Mouse (Mus musculus): ENCODE measurements around the gene Hsf5.

Gene Hsf5

DNA sequence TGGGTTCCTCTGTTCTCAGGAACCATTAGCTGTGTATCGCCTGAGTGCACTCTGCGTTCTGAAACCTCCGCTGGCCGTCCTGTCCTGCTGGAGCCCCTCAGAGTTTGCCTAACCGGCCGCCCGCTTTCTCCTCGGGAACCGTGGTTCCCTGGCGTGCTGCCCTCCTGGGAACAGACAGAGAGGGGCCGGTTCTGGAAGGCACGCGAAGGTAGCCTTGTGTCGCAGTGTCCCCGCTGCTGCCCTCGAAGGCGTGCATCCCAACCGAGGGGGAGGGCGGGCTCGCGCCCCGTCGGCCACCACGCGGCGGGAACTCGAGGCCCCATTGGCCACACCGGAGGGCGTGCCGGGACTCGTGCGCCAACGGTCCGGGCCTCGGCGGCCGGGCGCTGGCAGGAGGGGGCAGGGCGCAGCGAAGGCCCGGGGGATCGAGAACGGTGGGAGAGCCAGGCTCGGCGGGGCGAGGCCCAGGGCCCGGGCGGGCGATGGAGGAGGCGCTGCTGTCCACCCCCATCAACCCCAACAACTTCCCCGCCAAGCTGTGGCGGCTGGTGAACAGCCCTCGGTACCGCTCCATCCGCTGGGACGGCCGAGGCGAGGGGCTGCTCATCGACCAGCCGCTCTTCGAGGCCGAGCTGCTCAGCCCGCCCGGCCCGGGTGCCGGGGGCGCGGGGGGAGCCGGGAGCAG is at the start of gene Hsf5:
Gene Hsf5 (plus strand): TSS at position 375 of the 685 bp plus-strand sequence.
- DNase-seq (ENCODE audit: low read depth in 2 of 2, low spot score in 2 of 2): no peak

DNA sequence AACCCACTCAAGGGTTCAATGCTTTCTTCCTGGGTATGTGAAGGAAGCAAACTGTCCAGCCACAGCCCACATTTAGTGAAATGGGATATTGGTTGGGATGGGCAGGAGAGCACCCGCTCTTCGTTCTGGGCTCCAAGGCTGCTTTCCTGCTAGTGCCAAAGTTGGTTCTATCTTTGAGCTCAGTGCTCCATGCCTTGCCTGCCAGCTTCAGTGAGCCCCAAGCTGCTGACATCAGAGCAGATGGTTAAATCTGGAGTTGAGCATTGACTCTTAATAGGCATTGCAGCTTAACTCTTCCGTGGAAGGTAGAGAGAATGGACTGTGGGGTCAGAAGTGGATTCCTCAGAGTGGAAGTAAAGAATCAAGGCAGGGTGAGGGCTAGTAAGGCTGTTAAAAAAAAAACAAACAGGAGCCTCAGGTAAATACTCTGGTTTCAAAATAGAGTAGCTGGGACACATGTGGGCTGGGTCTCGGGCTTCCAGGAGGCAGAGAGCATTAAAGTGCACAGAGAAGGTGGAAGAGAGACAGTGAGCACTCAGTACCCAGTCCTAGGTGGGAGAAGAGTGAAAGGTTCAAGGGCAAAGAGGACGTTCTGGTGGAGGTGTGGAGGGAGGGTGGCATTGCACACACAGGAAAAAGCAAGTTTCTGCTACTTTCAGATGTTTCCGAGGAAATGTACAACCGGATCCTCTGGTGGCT is 48.6 kb upstream of the Hsf5 start, which contains the start of gene Sept4:
Gene Sept4 (plus strand): TSS at position 649 of the 699 bp plus-strand sequence.
- no peak for DNase-seq (ENCODE audit: low read depth in 2 of 2, low spot score in 2 of 2)

DNA sequence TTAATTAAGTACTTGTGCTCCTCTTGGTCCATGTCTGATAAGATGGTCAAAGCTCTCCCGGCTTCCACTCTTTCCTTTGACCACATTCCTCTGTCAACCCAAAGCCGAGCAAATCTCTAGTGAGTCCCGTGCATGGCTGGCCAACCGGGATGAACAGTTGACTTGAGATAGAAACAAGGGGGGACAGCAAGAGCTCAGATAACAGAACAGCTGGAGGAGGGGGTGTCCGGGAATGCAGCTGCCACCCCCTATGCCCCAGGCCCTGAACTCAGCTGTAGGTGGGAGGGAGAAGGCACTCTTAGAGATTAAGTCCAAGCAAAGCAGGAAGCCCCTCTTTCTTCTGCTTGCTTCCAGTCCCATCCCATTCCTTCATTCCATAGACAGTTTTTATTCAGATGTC is 46.2 kb upstream of the Hsf5 start:
- no peak for DNase-seq (ENCODE audit: low read depth in 2 of 2, low spot score in 2 of 2)

DNA sequence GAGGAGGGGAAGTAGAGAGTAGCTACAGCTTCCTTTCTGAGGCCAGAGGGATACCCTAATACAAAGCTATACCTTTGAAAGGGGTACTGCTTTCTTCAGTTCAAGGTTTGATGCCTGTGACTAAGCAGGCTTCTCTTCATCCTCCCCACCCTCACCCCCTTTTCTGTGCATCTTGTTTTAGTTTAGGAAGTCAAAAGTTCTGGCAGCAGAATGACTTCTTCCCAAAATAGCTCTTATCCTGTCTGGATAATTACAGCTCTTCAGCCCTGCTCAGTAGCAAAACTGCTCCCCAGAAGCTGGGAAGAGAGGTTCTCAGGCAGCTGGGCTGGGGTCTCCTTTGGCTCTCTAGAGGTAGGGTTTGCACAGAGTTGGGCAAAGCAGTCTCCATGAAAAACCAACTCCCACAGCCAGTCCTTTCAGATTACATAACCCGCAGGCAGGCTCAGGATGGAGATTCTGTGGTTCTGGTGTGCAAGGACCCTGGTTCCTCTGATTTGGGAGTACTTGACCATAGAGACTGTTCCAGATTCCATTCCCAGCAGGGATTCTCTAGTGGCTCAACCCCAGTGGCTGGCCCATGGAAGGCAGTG is 45.5 kb upstream of the Hsf5 start:
- no peak for DNase-seq (ENCODE audit: low read depth in 2 of 2, low spot score in 2 of 2)

DNA sequence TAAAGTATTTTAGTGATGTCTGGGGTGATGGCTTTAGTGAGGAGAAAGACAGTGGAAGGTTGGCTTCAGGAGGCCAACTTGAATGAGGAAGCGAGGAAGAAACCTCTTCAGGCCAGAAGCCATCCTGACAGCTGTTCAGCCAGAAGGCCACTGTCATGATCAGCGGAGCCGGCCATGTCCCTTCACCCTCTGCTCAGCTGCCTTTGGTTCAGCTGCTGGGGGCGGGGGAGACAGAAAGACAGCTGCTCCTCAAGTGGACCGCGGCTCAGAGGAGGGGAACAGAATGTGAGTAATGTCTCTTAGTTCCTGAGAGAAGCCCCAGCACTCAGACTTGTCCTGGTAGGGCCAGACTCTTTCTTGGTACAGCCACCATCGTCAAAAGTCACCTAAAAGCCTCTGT is 43.2 kb upstream of the Hsf5 start:
- no peak for DNase-seq (ENCODE audit: low read depth in 2 of 2, low spot score in 2 of 2)

DNA sequence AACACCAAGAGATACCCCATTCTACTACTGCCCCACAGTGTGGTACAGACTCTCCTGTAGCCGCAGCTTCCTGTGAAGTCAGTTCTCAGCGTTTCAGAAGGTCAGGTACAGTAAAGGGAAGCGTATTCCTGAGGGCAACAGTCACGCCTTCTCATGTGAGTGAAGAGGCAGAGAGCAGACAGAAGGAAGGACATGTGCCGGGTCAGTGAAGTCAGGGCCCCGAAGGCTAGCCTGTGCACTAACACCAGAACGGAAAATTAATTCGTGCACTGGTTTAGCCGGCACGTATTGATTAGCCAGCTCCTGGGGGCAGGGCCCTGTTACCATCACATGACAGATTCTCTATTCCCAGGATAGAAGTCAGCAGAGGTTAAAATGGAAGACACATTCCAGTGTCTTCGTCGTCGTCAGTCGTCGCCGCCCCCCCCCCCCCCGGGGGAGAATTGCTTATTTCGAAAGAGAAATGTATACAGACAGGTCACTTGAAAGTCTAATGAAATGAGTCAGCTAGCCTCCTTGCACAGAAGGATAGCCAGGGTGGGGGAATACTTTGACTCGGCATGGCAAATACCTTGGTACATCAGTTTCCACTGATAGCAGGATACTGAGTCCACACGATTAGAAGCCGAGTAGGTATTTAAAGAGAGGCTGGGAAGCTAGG is 42.3 kb upstream of the Hsf5 start:
- DNase-seq (ENCODE audit: low read depth in 2 of 2, low spot score in 2 of 2): no peak

DNA sequence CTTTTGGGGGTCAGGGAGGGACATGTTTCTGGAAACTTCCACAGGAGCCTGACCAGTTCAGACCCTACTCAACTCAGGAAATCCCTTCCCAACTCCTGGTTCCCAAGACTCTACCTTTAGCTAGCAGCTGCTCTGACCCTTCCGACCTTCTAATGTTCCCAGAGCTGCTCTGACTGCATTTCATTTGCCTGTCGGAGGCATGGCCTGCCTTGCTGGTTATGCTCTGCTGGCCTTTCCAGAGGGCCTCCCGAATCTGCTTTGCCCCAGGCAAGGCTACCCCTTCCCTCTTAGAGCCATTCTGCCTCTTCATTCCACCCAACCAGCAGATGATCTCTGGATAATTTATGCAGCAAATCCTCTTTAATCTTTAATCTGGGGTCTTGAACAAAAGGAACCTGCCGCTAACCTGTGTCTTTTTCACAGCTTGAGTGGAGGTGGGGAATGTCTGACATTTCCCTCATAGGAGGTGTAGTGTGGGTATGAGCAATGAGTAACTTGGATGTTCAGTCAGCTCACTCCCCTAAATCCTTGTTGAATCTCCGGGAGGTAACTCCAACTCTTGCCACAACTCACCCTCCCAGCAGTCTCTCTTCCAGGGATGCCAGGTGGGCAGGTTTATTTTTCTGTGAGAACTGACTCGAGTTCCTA is 39.2 kb upstream of the Hsf5 start:
- no peak for DNase-seq (ENCODE audit: low read depth in 2 of 2, low spot score in 2 of 2)

DNA sequence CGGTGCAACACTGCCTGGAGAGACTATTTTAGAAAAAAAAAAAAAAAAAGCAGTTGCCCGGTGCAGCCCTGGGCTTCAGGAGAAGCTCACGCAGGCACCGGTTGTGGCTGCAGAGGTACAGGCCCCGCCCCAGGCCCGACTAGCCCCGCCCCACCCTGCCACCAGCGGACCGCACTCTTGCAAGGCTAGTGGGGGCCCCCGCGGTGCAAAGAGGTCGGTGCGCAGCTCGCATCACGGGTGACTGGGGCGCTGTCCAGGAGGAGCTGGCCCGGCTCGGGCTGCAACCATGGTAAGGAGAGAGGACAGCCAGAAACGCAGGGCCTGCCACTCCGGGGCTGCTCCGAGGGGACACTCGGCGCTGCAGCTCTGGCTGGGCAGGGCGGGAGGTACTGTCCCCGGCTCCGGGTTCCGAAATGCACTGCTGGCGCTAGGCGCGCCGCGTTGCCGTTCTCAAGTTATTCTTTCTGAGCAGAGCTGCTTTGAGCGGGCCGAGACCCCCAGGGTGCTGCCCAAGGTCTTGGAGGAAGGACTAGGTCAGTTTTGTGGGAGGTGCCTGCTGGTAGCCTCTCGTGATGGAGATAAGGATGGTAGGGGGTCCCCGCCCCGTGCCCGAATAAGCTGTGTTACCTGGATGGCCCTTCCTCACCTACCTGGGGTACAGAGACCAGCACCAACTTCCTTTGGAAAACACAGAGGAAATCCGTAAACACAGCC is 38.6 kb upstream of the Hsf5 start:
- DNase-seq (ENCODE audit: low read depth in 2 of 2, low spot score in 2 of 2): peak; percentile 32 to 46

DNA sequence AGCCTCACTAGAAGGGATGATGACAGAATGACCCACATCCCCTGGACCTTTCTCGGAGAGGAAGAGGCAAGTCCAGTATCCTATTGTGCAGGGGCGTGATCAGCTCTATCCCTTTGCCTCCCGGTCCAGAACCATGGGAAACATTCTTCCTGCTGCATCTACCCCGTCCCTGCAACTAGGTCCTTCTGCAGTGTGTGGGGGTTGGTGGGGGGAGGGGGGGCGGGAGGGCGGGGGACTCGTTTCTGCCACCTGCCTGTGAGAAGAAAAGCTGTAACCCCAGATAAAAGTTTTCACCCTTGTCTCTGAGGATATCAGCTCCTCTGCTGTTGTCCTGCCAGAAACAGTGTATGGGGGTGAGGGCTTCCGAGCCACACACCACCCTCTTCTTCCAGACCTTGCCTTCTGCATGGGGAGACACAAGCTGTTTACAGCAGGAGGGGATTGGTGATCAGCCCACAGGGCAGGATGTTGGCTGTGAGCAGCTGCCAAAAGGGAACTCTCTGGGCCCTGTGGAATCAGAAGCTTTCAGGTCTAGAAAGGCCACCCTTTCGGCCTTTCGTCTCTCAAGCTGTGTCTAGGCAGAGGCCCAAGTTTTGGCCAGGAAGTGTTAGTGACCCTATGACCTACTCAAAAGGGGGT is 37.9 kb upstream of the Hsf5 start:
- DNase-seq (ENCODE audit: low read depth in 2 of 2, low spot score in 2 of 2): no peak

DNA sequence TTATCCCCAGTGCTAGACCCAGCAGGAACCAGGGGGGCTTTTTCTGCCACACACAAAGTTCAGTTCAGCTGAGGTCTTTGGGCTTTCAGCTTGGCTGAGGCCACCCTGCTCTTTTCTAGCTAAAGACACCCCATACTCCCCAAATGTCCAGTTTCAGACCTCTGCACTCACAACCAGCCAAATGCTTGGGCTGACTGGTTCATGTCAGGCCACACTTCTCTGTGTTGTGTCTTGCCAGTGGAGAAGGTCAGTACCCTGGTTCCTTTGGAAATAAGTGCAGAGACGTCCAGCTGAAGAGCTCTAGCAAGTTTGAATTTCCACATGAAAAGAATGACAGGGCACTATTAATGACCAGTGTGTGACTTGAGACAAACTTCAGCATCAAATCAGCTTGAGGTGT is 37.3 kb upstream of the Hsf5 start:
- no peak for DNase-seq (ENCODE audit: low read depth in 2 of 2, low spot score in 2 of 2)

DNA sequence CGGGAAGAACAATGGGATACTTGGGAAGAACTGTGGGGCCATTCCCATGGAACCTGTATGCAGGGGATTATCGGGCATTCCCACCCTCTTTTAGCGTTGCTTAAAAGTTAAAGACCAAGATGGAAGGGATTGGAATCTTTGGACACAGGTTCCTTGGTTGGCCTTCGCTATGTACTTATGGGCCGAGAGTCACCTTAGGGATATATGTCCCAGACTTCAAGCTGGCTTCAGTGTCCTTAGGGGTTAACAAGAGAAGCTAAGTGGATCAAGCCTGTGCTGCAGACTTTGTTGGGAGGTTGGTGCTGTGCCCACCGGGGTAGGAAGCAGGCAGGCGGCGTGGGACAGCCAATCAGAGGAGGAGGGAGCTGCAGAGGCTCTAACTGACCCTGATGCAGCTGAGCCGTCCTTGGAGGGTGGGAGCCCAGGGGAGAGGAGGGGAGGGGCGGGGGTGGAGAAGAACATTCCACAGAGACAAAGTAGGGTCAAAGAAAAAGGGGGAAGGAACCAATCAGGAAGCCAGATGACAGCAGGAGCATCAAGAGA is 36.4 kb upstream of the Hsf5 start:
- DNase-seq (ENCODE audit: low read depth in 2 of 2, low spot score in 2 of 2): no peak

DNA sequence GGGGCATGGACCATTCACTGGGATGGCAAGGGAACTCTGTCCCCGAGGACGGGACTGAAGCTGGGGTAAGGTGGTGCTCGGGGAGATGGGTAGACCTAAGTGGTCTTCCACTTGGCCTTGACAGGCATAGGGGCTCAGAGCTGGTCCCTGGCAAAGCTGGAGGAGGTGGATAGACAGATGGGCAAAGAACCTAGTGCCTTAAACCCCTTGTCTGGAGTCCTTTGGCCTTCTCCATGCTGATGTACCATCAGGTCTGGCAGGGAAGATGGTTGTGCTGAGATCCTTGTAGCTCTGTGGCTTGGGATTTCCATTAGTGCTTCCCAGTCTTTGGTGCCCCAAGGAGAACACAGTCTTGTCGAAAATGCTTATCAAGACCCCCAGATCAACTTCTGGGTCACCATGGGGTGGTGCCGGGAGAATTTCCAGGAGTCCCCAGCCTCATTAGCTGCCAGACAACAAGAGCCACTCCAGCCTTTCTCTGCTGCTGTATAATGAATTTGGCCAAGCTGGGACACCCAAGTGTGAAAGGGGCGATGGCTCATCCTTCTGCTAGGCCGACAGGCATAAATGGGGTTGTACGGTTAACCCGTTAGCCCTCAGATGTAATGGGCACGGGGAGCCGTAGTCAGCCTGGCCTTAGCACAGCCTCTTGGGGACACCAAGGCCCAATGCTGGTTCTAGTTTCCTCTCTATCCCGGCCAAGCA is 35.7 kb upstream of the Hsf5 start:
- DNase-seq (ENCODE audit: low read depth in 2 of 2, low spot score in 2 of 2): no peak

DNA sequence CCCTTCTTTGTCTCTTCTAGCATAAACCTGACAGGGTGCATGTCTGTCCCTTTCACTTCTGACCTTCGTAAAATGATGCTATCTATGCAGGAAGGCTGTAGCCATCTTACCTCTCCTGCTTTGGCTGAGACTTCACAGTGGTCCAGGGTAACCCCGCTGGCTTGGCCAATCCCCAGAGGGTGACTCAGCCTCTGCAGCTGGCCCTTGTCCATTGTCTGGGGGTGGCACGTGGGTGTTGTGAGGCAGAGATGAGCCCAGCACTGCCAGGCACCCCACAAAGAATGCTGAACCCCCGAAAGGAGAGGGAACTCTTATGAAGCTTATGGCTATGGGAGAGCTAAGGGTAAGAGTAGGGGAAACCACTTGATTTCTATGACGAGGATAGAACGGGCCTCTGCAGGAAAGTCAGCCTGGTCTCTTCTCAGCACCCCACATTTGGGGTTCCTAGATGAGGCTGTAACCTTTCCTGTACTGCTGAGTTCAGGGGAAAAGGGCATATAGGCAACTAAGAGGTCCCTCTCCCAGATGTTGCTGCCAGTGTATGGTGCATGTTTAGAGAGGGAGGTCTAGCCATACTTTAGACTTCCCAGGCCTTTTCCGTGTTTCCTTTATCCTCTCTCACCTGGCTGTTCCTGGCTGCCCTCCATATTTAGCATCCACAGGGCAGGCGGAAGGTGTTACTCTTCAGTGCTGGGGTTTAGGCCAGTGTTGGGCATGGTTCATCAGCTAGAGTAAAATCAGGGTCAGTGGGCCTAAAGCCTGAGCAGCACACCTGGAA is 34.8 kb upstream of the Hsf5 start:
- DNase-seq (ENCODE audit: low read depth in 2 of 2, low spot score in 2 of 2): no peak

DNA sequence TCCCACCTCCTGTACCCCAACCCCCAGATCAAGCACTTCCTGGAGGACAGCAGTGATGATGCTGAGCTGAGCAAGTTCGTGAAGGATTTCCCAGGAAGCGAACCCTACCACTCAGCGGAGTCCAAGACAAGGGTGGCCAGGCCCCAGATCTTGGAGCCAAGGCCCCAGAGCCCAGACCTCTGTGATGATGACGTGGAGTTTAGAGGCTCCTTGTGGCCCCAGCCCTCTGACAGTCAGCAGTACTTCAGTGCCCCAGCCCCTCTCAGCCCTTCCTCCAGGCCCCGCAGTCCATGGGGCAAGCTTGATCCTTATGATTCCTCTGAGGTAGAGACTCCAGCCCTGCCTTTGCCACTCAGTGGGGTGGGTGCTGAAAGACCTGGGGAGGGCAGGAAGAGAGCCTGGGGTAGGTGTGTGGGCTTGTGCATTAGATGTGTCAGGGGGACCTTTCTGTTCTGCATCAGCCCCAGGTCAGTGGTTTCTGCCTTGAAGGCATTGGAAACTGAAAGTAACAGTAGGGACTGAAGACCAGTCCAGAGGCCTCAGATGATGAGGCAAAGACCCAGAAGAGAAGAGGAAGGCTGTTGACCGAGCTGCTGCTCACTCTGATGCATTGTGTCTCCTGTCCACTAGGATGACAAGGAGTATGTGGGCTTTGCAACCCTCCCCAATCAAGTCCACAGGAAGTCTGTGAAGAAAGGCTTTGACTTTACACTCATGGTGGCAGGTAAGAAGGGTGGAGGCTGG is 33.5 kb upstream of the Hsf5 start:
- no peak for DNase-seq (ENCODE audit: low read depth in 2 of 2, low spot score in 2 of 2)

DNA sequence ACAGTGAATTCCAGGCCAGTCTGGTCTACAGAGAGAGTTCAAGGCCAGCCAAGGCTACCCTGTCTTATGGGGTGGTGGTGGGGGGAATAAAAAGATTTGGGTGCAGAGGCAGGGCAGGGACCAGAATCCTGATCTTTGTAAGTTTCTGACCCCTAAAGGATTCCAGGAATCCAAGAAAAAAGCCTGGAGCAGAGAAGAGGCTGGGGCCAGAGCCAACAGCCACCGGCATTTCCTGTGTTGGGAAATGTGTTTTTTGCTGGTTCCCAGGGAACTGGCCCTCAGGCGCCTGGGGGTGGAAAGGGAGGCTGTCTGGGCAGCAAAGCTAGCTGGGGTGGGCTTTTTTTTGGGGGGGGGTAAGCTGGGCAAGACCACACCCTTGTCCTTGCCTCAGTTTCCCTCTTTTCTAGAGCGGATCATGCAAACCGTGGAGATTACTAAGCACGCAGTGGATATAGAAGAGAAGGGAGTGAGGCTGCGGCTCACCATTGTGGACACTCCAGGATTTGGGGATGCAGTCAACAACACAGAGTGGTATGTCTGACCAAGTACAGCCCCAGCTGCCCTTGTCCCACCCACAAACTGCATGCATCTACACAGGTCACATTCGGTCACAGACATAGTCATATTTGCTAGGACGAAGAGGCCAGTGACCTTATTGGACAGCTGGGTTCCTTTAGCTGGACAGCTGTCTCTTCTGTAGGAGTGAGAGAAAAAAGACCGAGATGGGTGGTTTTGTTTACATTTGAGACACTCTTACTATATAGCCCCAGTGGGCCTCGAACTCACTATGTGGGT is 32.1 kb upstream of the Hsf5 start:
- no peak for DNase-seq (ENCODE audit: low read depth in 2 of 2, low spot score in 2 of 2)

DNA sequence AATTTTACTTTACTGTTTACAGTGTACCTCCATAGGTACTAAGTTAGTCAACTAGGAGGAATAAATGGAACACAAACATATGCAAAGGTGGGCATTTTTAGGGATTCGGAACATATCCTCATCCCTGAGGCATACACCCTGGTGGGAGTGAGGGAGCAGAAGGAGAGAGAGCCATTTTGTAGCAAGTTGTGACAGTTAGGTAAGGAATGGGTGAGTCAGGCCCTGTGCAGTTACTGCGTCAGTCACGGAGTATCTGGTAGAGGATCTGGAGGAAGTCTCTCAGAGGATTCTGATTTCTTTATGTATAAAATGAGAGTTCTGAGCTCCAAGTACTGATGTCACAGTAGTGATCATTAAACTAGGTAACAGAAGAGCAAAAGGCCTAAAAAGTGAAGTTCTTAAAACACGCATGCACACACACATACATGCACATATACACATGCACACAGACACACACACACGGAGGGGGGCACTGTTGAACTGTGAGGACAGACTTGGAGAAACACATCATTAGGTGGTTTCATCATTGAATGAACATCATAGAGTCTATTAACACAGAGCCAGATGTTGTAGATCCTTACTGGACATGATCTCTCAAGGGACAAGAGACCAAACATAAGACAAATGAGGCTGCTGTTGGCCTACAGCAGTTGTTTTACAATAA is 29.6 kb upstream of the Hsf5 start:
- no peak for DNase-seq (ENCODE audit: low read depth in 2 of 2, low spot score in 2 of 2)

DNA sequence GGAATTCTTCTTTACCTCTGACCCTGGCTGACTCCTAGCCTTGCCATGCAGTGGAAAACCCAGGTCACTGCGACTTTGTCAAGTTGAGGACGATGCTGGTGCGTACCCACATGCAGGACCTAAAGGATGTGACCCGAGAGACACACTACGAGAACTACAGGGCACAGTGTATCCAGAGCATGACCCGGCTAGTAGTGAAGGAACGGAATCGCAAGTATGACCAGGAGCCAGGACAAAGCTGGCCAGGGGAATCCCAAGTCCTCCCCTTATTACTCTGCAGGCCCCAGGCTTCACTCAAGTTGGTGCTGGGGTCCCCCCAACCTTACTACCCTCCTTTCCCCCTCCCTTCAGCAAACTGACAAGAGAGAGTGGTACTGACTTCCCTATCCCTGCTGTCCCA is 27.4 kb upstream of the Hsf5 start:
- DNase-seq (ENCODE audit: low read depth in 2 of 2, low spot score in 2 of 2): no peak
